9 mouse cellular contexts compared by ENCODE assay signal in genomic region chr13:8888603-8889002, GRCm38 (mm10). TPM values are rescaled to one million over a fixed set of nuclear protein-coding genes. Genes with fewer than 3 reads are reported as not detected.
A peak's percentile ranks its signal among the peaks of the same experiment; 100 is the strongest.
DNase-seq lines count a peak whose midpoint lies in the region; ATAC-seq lines count a peak whose summit lies in the region.
"Had no signal": no experiment of that assay in that cellular context is flagged by ENCODE, and none has a peak within 500 bp of the region (broad histone marks: within the 10 kb centered on the region; RNA-seq: fewer than 3 reads in every experiment).

No protein-coding gene starts in this region.

- H3K27me3 ChIP-seq in forebrain, embryonic 12.5 days: no peaks in the 10 kb centered on the region
- H3K27me3 ChIP-seq: neural tube, embryonic 13.5 days had no signal

- H3K36me3 ChIP-seq in forebrain, embryonic 12.5 days (replicated peaks): peaks cover 34% of the 10 kb centered on the region

- no peak for ATAC-seq in forebrain, embryonic 12.5 days (ENCODE audit: low FRiP score)

- H3K4me2 ChIP-seq in forebrain, embryonic 12.5 days: no peak overlapping the region

- no peak overlapping the region for H3K4me3 ChIP-seq in forebrain, embryonic 12.5 days (replicated peaks)
- H3K4me3 ChIP-seq: neural tube, embryonic 13.5 days had no signal

- H3K4me1 ChIP-seq in forebrain, embryonic 12.5 days: peaks cover 18% of the 10 kb centered on the region

- H3K9me3 ChIP-seq in forebrain, embryonic 12.5 days: no peaks in the 10 kb centered on the region
- H3K9me3 ChIP-seq: neural tube, embryonic 13.5 days had no signal

- WGBS in forebrain, embryonic 12.5 days: 96% methylated on average over 1 of the region's 1 CpGs

- H3K9ac ChIP-seq in forebrain, embryonic 12.5 days: no peak overlapping the region
- H3K9ac ChIP-seq: neural tube, embryonic 13.5 days had no signal

- no peak overlapping the region for H3K27ac ChIP-seq in forebrain, embryonic 12.5 days
- H3K27ac ChIP-seq: neural tube, embryonic 13.5 days had no signal

- DNase-seq in heart, postnatal 4 days: peak; percentile 7
- no peak for DNase-seq in heart, adult 8-10 months (ENCODE audit: low spot score)
- peak; percentile 18 to 49 for DNase-seq in spleen, postnatal 10 days (ENCODE audit: low spot score in 2 of 2)
- DNase-seq in spleen, adult 12 weeks (ENCODE audit: low spot score): no peak
- peak; percentile 56 for DNase-seq in embryo, embryonic 10.5 days (ENCODE audit: low spot score)
- DNase-seq in thymus, postnatal 25 days: peak; percentile 40
- DNase-seq in adrenal gland, postnatal 25 days: no peak

RNA-seq across cellular contexts. Expression of gene Idi1, which starts 3.3 kb away (rescaled TPM):
- total RNA-seq in heart, postnatal 4 days (2021): 10 to 100 TPM; 27.6 to 31.0 TPM
- 1 to 10 TPM; 4.0 to 6.0 (median 5.3) TPM for total RNA-seq in heart, adult 8-10 months (2022)
- polyA plus RNA-seq in forebrain, embryonic 12.5 days (2016; fragmentation: Nextera tagmentation; extraction: Ambion mirVana): 143 and 153 TPM in 2 replicates
- 258 and 343 TPM in 2 replicates for total RNA-seq in adrenal gland, postnatal 25 days (2021)

RNA-seq across cellular contexts. Expression of gene Wdr37, which starts 16.9 kb away (rescaled TPM):
- 10 to 100 TPM; 32.5 to 35.7 TPM for total RNA-seq in heart, postnatal 4 days (2021)
- 10 to 100 TPM; 31.1 to 39.2 (median 34.4) TPM for total RNA-seq in heart, adult 8-10 months (2022)
- 51.8 and 56.7 TPM in 2 replicates for polyA plus RNA-seq in forebrain, embryonic 12.5 days (2016; fragmentation: Nextera tagmentation; extraction: Ambion mirVana)
- 43.0 and 51.0 TPM in 2 replicates for total RNA-seq in adrenal gland, postnatal 25 days (2021)

RNA-seq across cellular contexts. Expression of gene Gm9745, which starts 59.4 kb away (rescaled TPM):
- not detected for total RNA-seq in heart, postnatal 4 days (2021)
- not detected for total RNA-seq in heart, adult 8-10 months (2022)
- not detected in 2 replicates for polyA plus RNA-seq in forebrain, embryonic 12.5 days (2016; fragmentation: Nextera tagmentation; extraction: Ambion mirVana)
- total RNA-seq in adrenal gland, postnatal 25 days (2021): not detected in 2 replicates
- polyA plus RNA-seq: neural tube, embryonic 13.5 days had no signal

Comparison
In these comparisons a context has a peak if more than half of its experiments do, and no peak if none do; other contexts are left out.
1. DNase-seq: peak in heart, postnatal 4 days (single experiment), spleen, postnatal 10 days (2 of 2), embryo, embryonic 10.5 days (single experiment) and thymus, postnatal 25 days (single experiment); none in heart, adult 8-10 months (single experiment), spleen, adult 12 weeks (single experiment) and adrenal gland, postnatal 25 days (single experiment).
2. RNA of gene Idi1, which starts 3.3 kb away (total RNA-seq): 258 to 343 TPM in adrenal gland, postnatal 25 days and 27.6 to 31.0 TPM in heart, postnatal 4 days; 4.0 to 6.0 TPM in heart, adult 8-10 months; every median in the first group is over 4 times any median in the second.